Mouse (Mus musculus): ENCODE measurements around the gene Tnk2. TPM values are rescaled to one million over a fixed set of nuclear protein-coding genes. Genes with fewer than 3 reads are reported as not detected.

Tnk2 gene
- polyA plus RNA-seq, 1 experiment from 2014 or later = 10.6 TPM

GRCm38 (mm10) chr16:32608712-32609400, 34.8 kb upstream of the Tnk2 start, which contains the start of gene Tfrc:
Gene Tfrc (plus strand): TSS chr16:32608920.
- under 1% methylated on average over 73 of the region's 73 CpGs for WGBS
- H3K36me3 ChIP-seq (ENCODE audit: control insufficient read depth, insufficient read depth, low read length) = no peaks in the 10 kb centered on the region
- peak within 1 kb of the TSS; percentile 89 for H3K9ac ChIP-seq (ENCODE audit: low read length)
- no peaks in the 10 kb centered on the region for H3K9me3 ChIP-seq (replicated peaks; ENCODE audit: control insufficient read depth, low read length)
- H3K27me3 ChIP-seq (ENCODE audit: control insufficient read depth, insufficient read depth, low read length) = no peaks in the 10 kb centered on the region
- H3K4me3 ChIP-seq (replicated peaks; ENCODE audit: low read length) = peak within 1 kb of the TSS; percentile 85
- no peaks in the 10 kb centered on the region; the same call in 1 of the 2 replicates for H3K4me1 ChIP-seq (ENCODE audit: control insufficient read depth, insufficient read depth, low read length)
- H3K4me2 ChIP-seq (ENCODE audit: low read depth, low read length) = peak within 1 kb of the TSS; percentile 76
- peak within 1 kb of the TSS; percentile 93 for H3K27ac ChIP-seq (ENCODE audit: low read length)
- peak; percentile 99 for ATAC-seq (ENCODE audit: insufficient read depth, low FRiP score)

GRCm38 (mm10) chr16:32609401-32609779, 34.3 kb upstream of the Tnk2 start:
- H3K9me3 ChIP-seq (replicated peaks; ENCODE audit: control insufficient read depth, low read length) = no peaks in the 10 kb centered on the region
- H3K4me3 ChIP-seq (replicated peaks; ENCODE audit: low read length) = peak overlapping the region; percentile 85
- WGBS = under 1% methylated on average over 14 of the region's 14 CpGs
- no peak for ATAC-seq (ENCODE audit: insufficient read depth, low FRiP score)
- H3K27ac ChIP-seq (ENCODE audit: low read length) = peak overlapping the region; percentile 93
- H3K36me3 ChIP-seq (ENCODE audit: control insufficient read depth, insufficient read depth, low read length) = no peaks in the 10 kb centered on the region
- H3K4me2 ChIP-seq (ENCODE audit: low read depth, low read length) = peak overlapping the region; percentile 76
- H3K27me3 ChIP-seq (ENCODE audit: control insufficient read depth, insufficient read depth, low read length) = no peaks in the 10 kb centered on the region
- peak overlapping the region; percentile 89 for H3K9ac ChIP-seq (ENCODE audit: low read length)
- H3K4me1 ChIP-seq (ENCODE audit: control insufficient read depth, insufficient read depth, low read length) = no peaks in the 10 kb centered on the region; the same call in 1 of the 2 replicates

- H3K9ac ChIP-seq (ENCODE audit: low read length) = peak overlapping the region; percentile 54; the same call in 1 of the 2 replicates
- H3K4me1 ChIP-seq (ENCODE audit: control insufficient read depth, insufficient read depth, low read length) = no peaks in the 10 kb centered on the region; the same call in 1 of the 2 replicates
- no peak overlapping the region; the same call in 1 of the 2 replicates for H3K27ac ChIP-seq (ENCODE audit: low read length)
- no peaks in the 10 kb centered on the region for H3K27me3 ChIP-seq (ENCODE audit: control insufficient read depth, insufficient read depth, low read length)
- peak overlapping the region; percentile 76 for H3K4me2 ChIP-seq (ENCODE audit: low read depth, low read length)
- H3K36me3 ChIP-seq (ENCODE audit: control insufficient read depth, insufficient read depth, low read length) = no peaks in the 10 kb centered on the region
- peak overlapping the region; percentile 85 for H3K4me3 ChIP-seq (replicated peaks; ENCODE audit: low read length)
- 62% methylated on average over 5 of the region's 5 CpGs for WGBS
- no peak for ATAC-seq (ENCODE audit: insufficient read depth, low FRiP score)
- H3K9me3 ChIP-seq (replicated peaks; ENCODE audit: control insufficient read depth, low read length) = no peaks in the 10 kb centered on the region
Observed at GRCm38 (mm10) chr16:32610460-32611255, 33.0 kb upstream of the Tnk2 start.

GRCm38 (mm10) chr16:32612052-32612451, 31.6 kb upstream of the Tnk2 start:
- H3K4me1 ChIP-seq (ENCODE audit: control insufficient read depth, insufficient read depth, low read length) = no peaks in the 10 kb centered on the region; the same call in 1 of the 2 replicates
- no peaks in the 10 kb centered on the region for H3K27me3 ChIP-seq (ENCODE audit: control insufficient read depth, insufficient read depth, low read length)
- no peak for ATAC-seq (ENCODE audit: insufficient read depth, low FRiP score)
- H3K9me3 ChIP-seq (replicated peaks; ENCODE audit: control insufficient read depth, low read length) = no peaks in the 10 kb centered on the region
- no peak overlapping the region for H3K4me2 ChIP-seq (ENCODE audit: low read depth, low read length)
- H3K27ac ChIP-seq (ENCODE audit: low read length) = no peak overlapping the region
- H3K9ac ChIP-seq (ENCODE audit: low read length) = no peak overlapping the region
- no peak overlapping the region for H3K4me3 ChIP-seq (replicated peaks; ENCODE audit: low read length)
- 75% methylated on average over 1 of the region's 1 CpGs for WGBS
- H3K36me3 ChIP-seq (ENCODE audit: control insufficient read depth, insufficient read depth, low read length) = no peaks in the 10 kb centered on the region

GRCm38 (mm10) chr16:32613269-32613834, 30.3 kb upstream of the Tnk2 start:
- Histone ChIP-seq H3K9ac (ENCODE audit: low read length) (no peak overlapping the region), H3K9me3 (replicated peaks; ENCODE audit: control insufficient read depth, low read length) (no peaks in the 10 kb centered on the region), H3K4me1 (ENCODE audit: control insufficient read depth, insufficient read depth, low read length) (no peaks in the 10 kb centered on the region), H3K27ac (ENCODE audit: low read length) (no peak overlapping the region), H3K27me3 (ENCODE audit: control insufficient read depth, insufficient read depth, low read length) (no peaks in the 10 kb centered on the region), H3K4me2 (ENCODE audit: low read depth, low read length) (no peak overlapping the region), H3K36me3 (ENCODE audit: control insufficient read depth, insufficient read depth, low read length) (no peaks in the 10 kb centered on the region), H3K4me3 (replicated peaks; ENCODE audit: low read length) (no peak overlapping the region)
- WGBS = 75% methylated on average over 3 of the region's 3 CpGs
- ATAC-seq (ENCODE audit: insufficient read depth, low FRiP score) = no peak

GRCm38 (mm10) chr16:32614047-32614446, 29.6 kb upstream of the Tnk2 start:
- Histone ChIP-seq H3K27me3 (ENCODE audit: control insufficient read depth, insufficient read depth, low read length) (no peaks in the 10 kb centered on the region), H3K9me3 (replicated peaks; ENCODE audit: control insufficient read depth, low read length) (no peaks in the 10 kb centered on the region), H3K4me1 (ENCODE audit: control insufficient read depth, insufficient read depth, low read length) (no peaks in the 10 kb centered on the region), H3K4me2 (ENCODE audit: low read depth, low read length) (no peak overlapping the region), H3K9ac (ENCODE audit: low read length) (no peak overlapping the region), H3K4me3 (replicated peaks; ENCODE audit: low read length) (no peak overlapping the region), H3K36me3 (ENCODE audit: control insufficient read depth, insufficient read depth, low read length) (no peaks in the 10 kb centered on the region), H3K27ac (ENCODE audit: low read length) (no peak overlapping the region)
- ATAC-seq (ENCODE audit: insufficient read depth, low FRiP score) = no peak
- WGBS = 54% methylated on average over 4 of the region's 4 CpGs

GRCm38 (mm10) chr16:32618946-32619345, 24.7 kb upstream of the Tnk2 start:
- 89% methylated on average over 1 of the region's 1 CpGs for WGBS
- peaks cover 8% of the 10 kb centered on the region; the same call in 1 of the 2 replicates for H3K36me3 ChIP-seq (ENCODE audit: control insufficient read depth, insufficient read depth, low read length)
- H3K27me3 ChIP-seq (ENCODE audit: control insufficient read depth, insufficient read depth, low read length) = no peaks in the 10 kb centered on the region
- no peak overlapping the region for H3K9ac ChIP-seq (ENCODE audit: low read length)
- H3K4me3 ChIP-seq (replicated peaks; ENCODE audit: low read length) = no peak overlapping the region
- ATAC-seq (ENCODE audit: insufficient read depth, low FRiP score) = no peak
- no peaks in the 10 kb centered on the region for H3K9me3 ChIP-seq (replicated peaks; ENCODE audit: control insufficient read depth, low read length)
- no peak overlapping the region for H3K4me2 ChIP-seq (ENCODE audit: low read depth, low read length)
- H3K4me1 ChIP-seq (ENCODE audit: control insufficient read depth, insufficient read depth, low read length) = no peaks in the 10 kb centered on the region
- no peak overlapping the region for H3K27ac ChIP-seq (ENCODE audit: low read length)

GRCm38 (mm10) chr16:32628140-32628539, 15.5 kb upstream of the Tnk2 start:
- ATAC-seq (ENCODE audit: insufficient read depth, low FRiP score) = no peak
- Histone ChIP-seq H3K4me1 (ENCODE audit: control insufficient read depth, insufficient read depth, low read length) (no peaks in the 10 kb centered on the region), H3K27me3 (ENCODE audit: control insufficient read depth, insufficient read depth, low read length) (no peaks in the 10 kb centered on the region), H3K27ac (ENCODE audit: low read length) (no peak overlapping the region), H3K36me3 (ENCODE audit: control insufficient read depth, insufficient read depth, low read length) (peaks cover 36% of the 10 kb centered on the region), H3K4me3 (replicated peaks; ENCODE audit: low read length) (no peak overlapping the region), H3K4me2 (ENCODE audit: low read depth, low read length) (no peak overlapping the region), H3K9me3 (replicated peaks; ENCODE audit: control insufficient read depth, low read length) (no peaks in the 10 kb centered on the region), H3K9ac (ENCODE audit: low read length) (no peak overlapping the region)
- WGBS = 90% methylated on average over 8 of the region's 8 CpGs
